Mouse (Mus musculus) left cerebral cortex, adult 2 months (tissue): ENCODE measurements at regions not wholly inside any gene's neighbourhood (a gene's known extent, or its start where the extent isn't known, plus 50 kb on each side); places are given as distances from the start of the nearest gene placed in this dataset.

Source experiments
- DNase-seq, 2 experiments: peaks; one replicate each; pipeline ENCODE4 v3.0.0; 2021 to 2022; ENCODE audit warnings: low spot score in 2 of 2, mixed read lengths in 1 of 2; ENCODE audit errors: extremely low spot score in 1 of 2
- H3K27ac ChIP-seq: fragments of 200-600 bp; 2 replicates; pipeline ENCODE4 v1.8.1; 2022
- H3K4me3 ChIP-seq: fragments of 200-600 bp; 2 replicates; pipeline ENCODE4 v1.8.1; 2022
- CTCF ChIP-seq: fragments of 200-600 bp; IDR thresholded peaks from 2 replicates; pipeline ENCODE4 v1.8.1; 2022; ENCODE audit warnings: antibody characterized with exemption, mild to moderate bottlenecking, moderate library complexity
- intact Hi-C: fragments of 180-260 bp; cut with DNase I; formaldehyde crosslinking; loops from one replicate; pipeline ENCODE4 v1.15.1; 2025

DNA sequence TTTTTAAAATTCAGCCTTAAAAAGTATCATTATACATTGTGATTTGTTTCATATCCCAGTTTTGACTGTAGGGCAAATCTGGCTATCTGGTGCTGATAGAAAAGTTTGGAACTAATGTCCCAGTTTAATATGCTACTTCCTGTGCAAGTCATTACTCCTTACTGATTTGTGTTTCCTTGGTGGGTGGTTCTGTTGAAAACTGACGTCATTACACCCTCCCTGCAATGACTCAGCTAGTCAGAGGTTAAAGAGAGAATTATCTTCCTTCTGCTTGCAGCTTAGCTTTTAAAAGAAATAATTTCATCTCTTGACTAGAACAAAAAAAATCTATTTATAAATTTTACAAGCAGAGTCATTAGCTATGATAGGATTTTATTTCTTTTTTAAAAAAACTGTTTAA is 104.2 kb upstream of the Abcb5 start:
- no peak for DNase-seq
- intact Hi-C loops, result no loop called here
- TF ChIP-seq CTCF, result no peak

DNA sequence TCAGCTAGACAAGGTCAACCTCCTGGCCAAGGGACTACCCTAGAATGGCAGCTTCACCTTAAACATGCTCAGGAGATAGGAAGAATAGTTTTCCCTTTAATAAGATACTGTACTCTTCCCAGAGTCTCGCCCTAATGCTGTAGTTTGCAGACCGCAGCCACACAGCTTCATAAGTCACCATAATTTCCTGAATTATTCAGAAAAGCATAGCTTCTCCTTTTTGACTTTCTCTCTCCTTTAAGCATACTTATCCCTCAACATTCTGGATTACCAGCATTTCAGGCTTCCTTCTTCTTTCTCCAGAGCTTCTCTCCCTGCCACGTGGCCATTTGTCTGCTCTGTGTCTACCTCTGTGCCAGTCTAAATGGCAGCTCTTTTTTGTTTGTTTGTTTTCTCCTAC is 103.5 kb upstream of the Abcb5 start:
- intact Hi-C loops, result no loop called here

More for the DNA sequence above, 104.2 kb upstream of the Abcb5 start:
- H3K4me3 ChIP-seq, result no peak overlapping the region
- H3K27ac ChIP-seq, result no peak overlapping the region

DNA sequence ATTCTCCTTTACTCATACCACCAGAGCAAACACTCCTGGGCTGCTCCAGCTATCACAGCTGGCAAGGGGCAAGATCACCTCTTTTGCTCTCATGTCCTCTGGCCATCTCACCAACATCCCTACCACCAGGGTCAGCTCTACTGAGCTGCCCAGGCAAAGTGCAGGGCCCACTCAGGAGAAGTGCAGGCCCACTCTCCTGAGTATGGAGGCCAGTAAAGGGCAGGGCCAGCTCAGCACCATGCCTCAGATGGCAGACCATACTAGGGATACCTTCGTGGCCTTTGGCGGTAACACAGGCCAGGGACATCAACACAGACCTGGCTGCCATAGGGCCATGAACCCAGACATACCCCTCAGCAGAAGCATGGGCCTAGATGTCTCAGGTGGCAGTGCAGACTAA is 101.9 kb upstream of the Abcb5 start:
- Histone ChIP-seq H3K4me3 (no peak overlapping the region), H3K27ac (no peak overlapping the region)
- DNase-seq, result no peak
- intact Hi-C loops, result no loop called here
- TF ChIP-seq CTCF, result no peak

More for the DNA sequence above, 103.5 kb upstream of the Abcb5 start:
- no peak for TF ChIP-seq CTCF
- Histone ChIP-seq H3K4me3 (no peak overlapping the region), H3K27ac (no peak overlapping the region)
- no peak for DNase-seq

DNA sequence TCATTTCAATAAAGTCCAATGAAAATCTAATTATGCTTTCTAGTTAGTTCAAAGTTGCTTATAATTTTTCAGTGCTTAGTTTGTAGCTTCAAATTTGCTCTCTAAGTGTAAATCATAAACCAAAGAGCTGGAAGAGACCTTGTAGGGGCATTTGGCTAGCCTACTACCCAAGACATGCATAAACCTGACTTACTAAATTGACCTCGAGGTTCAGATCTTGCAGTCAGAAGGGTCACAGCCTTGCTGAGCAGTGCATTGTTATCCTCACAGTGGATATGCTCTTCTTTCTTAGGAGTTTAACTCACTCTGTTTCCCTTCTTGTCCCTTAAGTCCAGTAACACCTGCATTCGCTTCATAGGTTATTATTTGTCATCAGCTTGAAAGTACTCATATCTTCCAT is 96.7 kb upstream of the Abcb5 start:
- intact Hi-C loops, result no loop called here
- no peak overlapping the region for H3K4me3 ChIP-seq
- no peak for TF ChIP-seq CTCF
- no peak overlapping the region for H3K27ac ChIP-seq
- DNase-seq, result no peak

DNA sequence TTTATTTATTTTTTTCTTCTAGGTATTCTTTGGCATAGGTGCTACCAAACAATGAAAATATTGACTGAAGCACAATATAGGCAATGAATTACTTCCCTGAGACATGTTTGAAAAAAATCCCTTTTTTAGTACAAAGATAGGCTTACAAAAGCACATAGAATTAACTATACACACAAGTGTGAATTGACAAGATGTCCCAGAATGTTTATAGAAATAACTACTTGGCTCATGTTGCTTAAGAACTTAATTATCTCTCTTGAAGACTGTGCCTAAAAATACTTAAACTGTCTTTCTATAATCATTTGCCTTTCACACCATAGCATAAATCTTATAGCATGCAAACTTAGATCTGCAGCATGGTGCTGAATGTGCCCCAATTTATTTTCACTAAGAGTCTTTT is 96.3 kb upstream of the Abcb5 start:
- no peak for DNase-seq
- Histone ChIP-seq H3K27ac (no peak overlapping the region), H3K4me3 (no peak overlapping the region)
- no peak for TF ChIP-seq CTCF
- intact Hi-C loops, result no loop called here

DNA sequence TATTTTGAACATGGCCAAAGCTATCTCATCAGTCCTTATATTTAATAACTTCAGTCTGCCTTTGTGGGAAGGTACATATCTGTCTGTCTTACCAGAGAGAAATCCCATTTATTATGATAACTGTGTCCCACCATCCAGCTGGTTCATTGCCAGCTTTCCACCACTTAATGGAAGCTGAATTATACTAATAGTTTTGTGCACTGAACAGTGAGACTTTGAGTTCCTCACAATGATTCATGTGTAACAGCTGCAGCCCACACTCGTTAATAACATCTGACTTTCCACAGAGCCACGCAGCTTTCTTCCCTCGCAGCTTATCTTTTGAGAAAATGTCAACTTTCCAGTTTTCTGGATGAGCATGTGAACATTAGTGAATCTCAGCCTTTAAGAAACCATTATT is 88.3 kb upstream of the Abcb5 start:
- Histone ChIP-seq H3K4me3 (no peak overlapping the region), H3K27ac (no peak overlapping the region)
- peak in 1 of 2 experiments; percentile 26 for DNase-seq
- intact Hi-C loops, result no loop called here
- TF ChIP-seq CTCF, result no peak

DNA sequence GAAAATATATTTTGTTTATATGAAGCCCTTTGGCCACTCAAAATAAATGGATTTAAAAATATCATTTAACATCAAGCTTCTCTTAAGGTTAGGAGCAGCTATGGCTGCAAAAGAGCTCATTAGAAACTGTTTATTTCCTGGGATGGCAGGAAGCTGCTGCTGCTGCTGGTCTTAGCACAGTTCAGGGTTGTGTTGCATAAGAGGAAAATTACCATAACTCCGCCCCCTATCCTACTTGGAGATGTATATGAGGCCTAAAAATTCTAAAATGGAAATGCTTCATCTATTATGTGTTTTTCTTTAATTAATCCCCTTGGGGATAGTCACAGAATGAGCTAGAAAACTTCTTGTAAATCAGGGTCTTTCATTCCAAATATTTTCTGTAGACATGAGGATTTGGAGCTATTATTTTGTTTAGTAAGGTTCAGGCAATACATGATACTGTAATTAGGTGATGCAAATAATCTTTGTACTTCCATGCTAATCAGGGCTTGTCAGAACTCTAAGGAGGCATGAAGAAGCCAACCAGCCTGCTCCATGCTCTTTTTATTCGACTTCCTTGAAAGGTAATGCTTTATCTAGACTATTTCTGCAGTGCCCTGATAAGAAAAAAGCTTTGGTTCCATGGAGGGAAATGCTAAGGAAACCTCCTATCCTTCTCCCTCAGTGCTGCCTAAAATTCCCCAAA is 85.6 kb upstream of the Abcb5 start:
- Histone ChIP-seq H3K4me3 (no peak overlapping the region), H3K27ac (no peak overlapping the region)
- no peak for DNase-seq
- TF ChIP-seq CTCF, result no peak
- intact Hi-C loops, result no loop called here

DNA sequence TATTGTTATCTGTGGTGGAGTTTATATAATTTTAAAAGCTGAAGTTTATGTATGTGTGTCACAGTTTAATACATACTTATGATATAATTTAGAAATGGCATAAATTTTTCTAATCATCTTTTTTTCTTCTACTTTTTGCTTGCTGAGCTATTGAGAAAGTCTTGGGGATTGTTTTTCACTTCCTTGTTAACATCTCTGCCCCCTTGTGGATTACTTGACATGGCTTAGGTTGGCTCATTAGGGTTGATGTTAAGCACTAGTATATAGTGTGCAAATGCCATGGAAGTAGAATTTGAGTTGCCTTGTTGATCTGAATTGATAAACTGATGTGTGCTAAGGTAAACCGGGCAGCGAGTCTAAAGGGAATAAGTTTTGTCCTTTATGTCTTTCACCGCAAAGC is 72.1 kb upstream of the Abcb5 start:
- Histone ChIP-seq H3K4me3 (no peak overlapping the region), H3K27ac (no peak overlapping the region)
- TF ChIP-seq CTCF, result no peak
- intact Hi-C loops, result no loop called here
- no peak for DNase-seq

DNA sequence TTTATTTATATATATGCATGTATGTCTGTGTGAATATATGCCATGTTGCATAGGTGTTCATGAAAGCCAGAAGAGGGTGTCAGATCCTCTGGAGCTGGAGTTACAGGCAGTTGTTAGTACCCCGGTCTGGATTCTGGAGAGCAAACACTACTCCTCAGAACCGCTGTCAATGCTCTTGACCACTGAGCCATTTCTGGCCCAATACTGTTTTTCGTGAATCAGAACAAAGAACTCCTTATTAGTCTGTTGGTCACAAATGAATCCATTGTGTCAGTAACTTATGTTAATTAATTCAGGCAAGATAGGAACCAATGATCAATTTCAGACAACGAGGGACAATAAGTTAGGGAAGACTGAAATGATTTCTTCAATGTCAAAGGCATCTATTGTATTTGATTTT is 68.6 kb upstream of the Abcb5 start:
- Histone ChIP-seq H3K4me3 (no peak overlapping the region), H3K27ac (no peak overlapping the region)
- intact Hi-C loops, result no loop called here
- TF ChIP-seq CTCF, result no peak
- no peak for DNase-seq

DNA sequence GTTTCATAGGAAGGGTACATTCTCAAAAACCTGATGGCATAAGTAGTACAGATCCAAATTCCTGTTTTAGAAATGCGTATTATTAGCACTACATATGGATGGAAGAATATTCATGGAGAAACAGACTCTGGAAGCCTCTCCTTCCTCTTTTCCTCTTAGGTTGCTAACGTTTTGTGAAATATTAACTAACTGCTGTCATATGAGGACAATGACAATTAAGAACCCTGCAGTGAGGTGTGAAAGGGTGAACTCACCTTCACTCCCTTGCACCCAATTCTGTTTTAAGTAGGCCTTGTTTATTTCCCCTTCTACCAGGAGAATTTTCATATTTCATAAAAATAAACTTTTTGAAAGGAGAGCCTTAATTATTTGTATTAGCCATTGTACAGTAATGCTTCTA is 62.5 kb upstream of the Abcb5 start:
- no peak for DNase-seq
- no peak for TF ChIP-seq CTCF
- Histone ChIP-seq H3K27ac (no peak overlapping the region), H3K4me3 (no peak overlapping the region)
- intact Hi-C loops, result loop anchor here (10.0 kb wide), 2 partner anchors 206 to 296 kb away; partner anchors contain the start of gene Itgb8

DNA sequence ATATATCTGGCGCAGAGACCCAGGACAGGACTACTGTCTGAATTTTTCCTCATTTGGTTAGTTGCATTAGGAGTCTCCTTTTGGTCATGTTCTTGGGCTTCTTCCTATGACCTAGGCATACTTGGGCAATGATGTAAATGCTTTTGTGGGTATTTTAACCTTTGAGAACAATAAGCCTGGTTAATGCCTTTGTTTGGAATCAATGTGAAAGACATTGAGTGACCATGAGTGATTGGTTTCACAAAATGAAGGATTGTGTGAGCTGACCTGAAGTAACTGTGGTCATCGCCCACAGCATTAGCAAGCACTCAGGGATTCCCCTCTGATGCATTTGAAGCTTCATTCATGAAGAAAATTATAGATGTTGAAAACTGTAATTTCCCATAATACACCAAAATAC is 61.9 kb upstream of the Abcb5 start:
- no peak for DNase-seq
- no peak for TF ChIP-seq CTCF
- Histone ChIP-seq H3K27ac (no peak overlapping the region), H3K4me3 (no peak overlapping the region)
- intact Hi-C loops, result loop anchor here (10.0 kb wide), 2 partner anchors 207 to 297 kb away; partner anchors contain the start of gene Itgb8

DNA sequence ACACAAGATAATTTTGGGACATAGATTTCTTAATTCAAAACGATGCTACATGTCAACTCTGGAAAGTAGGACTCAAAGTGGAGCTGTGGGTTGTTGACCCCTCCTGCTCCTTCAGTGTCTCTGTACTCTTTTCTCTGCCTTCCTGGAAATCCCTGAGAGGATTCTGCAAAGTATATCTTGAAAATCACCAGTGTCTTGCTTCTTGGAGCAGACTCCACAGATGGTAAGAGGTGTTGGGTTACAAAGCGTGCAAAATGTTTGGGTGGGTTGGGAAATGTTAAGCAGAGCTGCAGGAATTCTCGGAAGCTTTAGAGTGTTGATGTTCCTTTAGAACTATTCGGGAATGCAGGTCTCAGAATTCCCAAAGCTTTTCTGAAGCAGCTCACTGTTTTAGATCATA is 61.5 kb upstream of the Abcb5 start:
- DNase-seq, result no peak
- no peak for TF ChIP-seq CTCF
- H3K27ac ChIP-seq, result no peak overlapping the region
- H3K4me3 ChIP-seq, result no peak overlapping the region
- intact Hi-C loops, result loop anchor here (10.0 kb wide), 2 partner anchors 207 to 297 kb away; partner anchors contain the start of gene Itgb8

DNA sequence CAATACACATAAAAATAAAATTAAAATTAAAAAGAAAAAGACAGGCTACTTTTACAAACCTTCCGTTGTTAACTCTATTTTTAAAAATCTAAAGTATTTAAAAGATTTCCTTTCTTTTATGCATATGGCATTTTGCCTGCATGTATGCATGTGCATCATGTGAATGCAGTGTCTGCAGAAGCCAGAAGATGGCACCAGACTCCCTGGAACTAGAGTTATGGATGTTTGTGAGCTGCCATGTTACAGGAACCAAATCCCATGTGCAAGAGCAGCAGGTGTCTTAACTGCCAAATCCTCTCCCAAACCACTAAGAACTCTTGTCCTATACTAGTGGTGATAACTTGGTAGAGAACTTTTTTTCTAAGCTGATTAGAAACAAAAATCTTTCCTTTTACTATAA is 60.1 kb upstream of the Abcb5 start:
- DNase-seq, result peak in 1 of 2 experiments; percentile 24
- TF ChIP-seq CTCF, result peak; percentile 64
- H3K4me3 ChIP-seq, result no peak overlapping the region
- no peak overlapping the region for H3K27ac ChIP-seq
- intact Hi-C loops, result loop anchor here (10.0 kb wide), 2 partner anchors 208 to 298 kb away; partner anchors contain the start of gene Itgb8
